Mouse (Mus musculus) CH12.LX (cell line): ENCODE data around the gene Zfp689. TPM values are rescaled to one million over a fixed set of nuclear protein-coding genes. Genes with fewer than 3 reads are reported as not detected.

ENCODE experiments used
- DNase-seq: peaks from one replicate; pipeline ENCODE4 v3.0.0-alpha.2; 2013; ENCODE audit errors: extremely low read depth
- H3K27ac ChIP-seq: 2 replicates; pipeline ENCODE4 v1.5.1; 2012; ENCODE audit warnings: low read depth, mild to moderate bottlenecking, control low read depth, moderate library complexity; ENCODE audit not compliant: insufficient read depth
- H3K27me3 ChIP-seq: replicated peaks from 2 replicates; pipeline ENCODE3; 2012; ENCODE audit warnings: inconsistent platforms
- H3K36me3 ChIP-seq, 2 experiments: replicated peaks in 1 of 2; 2 replicates each; pipeline versions ENCODE3 to v1.6.1; 2012; ENCODE audit warnings: inconsistent platforms in 1 of 2, low read length in 1 of 2, mild to moderate bottlenecking in 1 of 2, mixed read lengths in 1 of 2, moderate library complexity in 1 of 2; ENCODE audit not compliant: control insufficient read depth in 1 of 2, insufficient read depth in 1 of 2
- H3K4me1 ChIP-seq, 2 experiments: 2 replicates each; pipeline ENCODE4 v1.6.1; 2012; ENCODE audit warnings: inconsistent platforms in 1 of 2, moderate library complexity in 1 of 2; ENCODE audit not compliant: insufficient read depth in 2 of 2, control insufficient read depth in 1 of 2
- H3K4me2 ChIP-seq: 2 replicates; pipeline ENCODE4 v1.6.1; 2012; ENCODE audit warnings: low read depth, mild to moderate bottlenecking, control low read depth; ENCODE audit not compliant: poor library complexity, insufficient read depth, severe bottlenecking
- H3K4me3 ChIP-seq, 3 experiments: fragments of 150-350 bp in 1 of 3; sonication (generic) in 1 of 3; replicated peaks in 1 of 3; 2 replicates each; pipeline versions ENCODE3 to v1.5.1; 2011 to 2012; ENCODE audit warnings: low read depth in 2 of 3, low read length in 2 of 3, mild to moderate bottlenecking in 2 of 3, moderate library complexity in 2 of 3, control low read depth in 1 of 3, improper control_type of control experiment in 1 of 3, inconsistent platforms in 1 of 3, mixed read lengths in 1 of 3; ENCODE audit not compliant: poor library complexity in 1 of 3
- H3K79me2 ChIP-seq: replicated peaks from 2 replicates; pipeline ENCODE4 v1.6.1; 2012; ENCODE audit warnings: mild to moderate bottlenecking, moderate library complexity; ENCODE audit not compliant: control insufficient read depth, poor library complexity, insufficient read depth, severe bottlenecking; ENCODE audit errors: extremely low read depth
- H3K9ac ChIP-seq: 2 replicates; pipeline ENCODE4 v1.6.1; 2012; ENCODE audit warnings: low read depth, mild to moderate bottlenecking, control low read depth, moderate library complexity; ENCODE audit not compliant: insufficient read depth
- H3K9me3 ChIP-seq: replicated peaks from 2 replicates; pipeline ENCODE3; 2012; ENCODE audit warnings: low read length, inconsistent platforms, mixed read lengths
- CHD1 ChIP-seq: IDR thresholded peaks from 2 replicates; pipeline ENCODE4 v1.6.1; 2012; ENCODE audit warnings: low read depth, low read length, improper control_type of control experiment, inconsistent platforms
- CHD2 ChIP-seq: IDR thresholded peaks from 2 replicates; pipeline ENCODE4 v1.6.1; 2011; ENCODE audit warnings: low read length, improper control_type of control experiment
- E2F4 ChIP-seq: IDR thresholded peaks from 2 replicates; pipeline ENCODE4 v1.6.1; 2011; ENCODE audit warnings: low read depth, low read length, improper control_type of control experiment; ENCODE audit not compliant: insufficient replicate concordance
- ELF1 ChIP-seq: IDR thresholded peaks from 2 replicates; pipeline ENCODE4 v1.6.1; 2014; ENCODE audit warnings: low read depth, mild to moderate bottlenecking, inconsistent platforms, low read length, improper control_type of control experiment
- EP300 ChIP-seq: IDR thresholded peaks from 2 replicates; pipeline ENCODE4 v1.6.1; 2011; ENCODE audit warnings: low read length, improper control_type of control experiment
- ETS1 ChIP-seq: conservative IDR thresholded peaks from 2 replicates; pipeline ENCODE4 v1.6.1; 2012; ENCODE audit warnings: low read depth, mild to moderate bottlenecking, inconsistent platforms, low read length, improper control_type of control experiment, moderate library complexity
- IRF4 ChIP-seq: IDR thresholded peaks from 2 replicates; pipeline ENCODE4 v1.6.1; 2014; ENCODE audit warnings: low read depth, mild to moderate bottlenecking, inconsistent platforms, low read length, improper control_type of control experiment
- KAT2A ChIP-seq: IDR thresholded peaks from 2 replicates; pipeline ENCODE4 v1.6.1; 2012; ENCODE audit warnings: low read length, improper control_type of control experiment, inconsistent platforms; ENCODE audit not compliant: insufficient replicate concordance
- MAFK ChIP-seq: IDR thresholded peaks from 2 replicates; pipeline ENCODE4 v1.6.1; 2011; ENCODE audit warnings: low read length, improper control_type of control experiment; ENCODE audit not compliant: insufficient replicate concordance
- MEF2A ChIP-seq: IDR thresholded peaks from 2 replicates; pipeline ENCODE4 v1.6.1; 2014; ENCODE audit warnings: low read depth, mild to moderate bottlenecking, inconsistent platforms, low read length, improper control_type of control experiment, borderline replicate concordance
- MYC ChIP-seq: IDR thresholded peaks from 2 replicates; pipeline ENCODE4 v1.6.1; 2011; ENCODE audit warnings: low read depth, mild to moderate bottlenecking, improper control_type of control experiment, low read length
- NELFE ChIP-seq: IDR thresholded peaks from 2 replicates; pipeline ENCODE4 v1.6.1; 2011; ENCODE audit warnings: low read depth, low read length, improper control_type of control experiment
- NRF1 ChIP-seq: IDR thresholded peaks from 2 replicates; pipeline ENCODE4 v1.6.1; 2014; ENCODE audit warnings: low read depth, mild to moderate bottlenecking, inconsistent platforms, low read length, improper control_type of control experiment, moderate library complexity
- PAX5 ChIP-seq: IDR thresholded peaks from 2 replicates; pipeline ENCODE4 v1.6.1; 2012; ENCODE audit warnings: low read length, inconsistent platforms, mixed read lengths
- POLR2A ChIP-seq: IDR thresholded peaks from 2 replicates; pipeline ENCODE4 v1.6.1; 2011; ENCODE audit warnings: low read depth, mild to moderate bottlenecking, improper control_type of control experiment, low read length
- POLR2AphosphoS2 ChIP-seq: IDR thresholded peaks from 2 replicates; pipeline ENCODE4 v1.6.1; 2011; ENCODE audit warnings: low read depth, low read length, improper control_type of control experiment
- SIN3A ChIP-seq: IDR thresholded peaks from 2 replicates; pipeline ENCODE4 v1.6.1; 2012; ENCODE audit warnings: low read length, improper control_type of control experiment, inconsistent platforms
- USF1 ChIP-seq: IDR thresholded peaks from 2 replicates; pipeline ENCODE4 v1.6.1; 2014; ENCODE audit warnings: low read depth, mild to moderate bottlenecking, inconsistent platforms, low read length, improper control_type of control experiment
- USF2 ChIP-seq: conservative IDR thresholded peaks from 2 replicates; pipeline ENCODE4 v1.6.1; 2011; ENCODE audit warnings: low read depth, low read length, improper control_type of control experiment
- ZMIZ1 ChIP-seq: IDR thresholded peaks from 2 replicates; pipeline ENCODE4 v1.6.1; 2012; ENCODE audit warnings: low read depth, mild to moderate bottlenecking, inconsistent platforms, low read length, improper control_type of control experiment
- ZNF384 ChIP-seq: IDR thresholded peaks from 2 replicates; pipeline ENCODE4 v1.6.1; 2012; ENCODE audit warnings: low read depth, low read length, improper control_type of control experiment, inconsistent platforms
- dilution Hi-C: fragments of 300-500 bp; cut with MboI; formaldehyde crosslinking; loops from 2 replicates; pipeline ENCODE4 v1.14.3; 2020; ENCODE audit warnings: low sequenced_read_pairs; ENCODE audit not compliant: extremely low pct_unique_long_range_greater_than_20kb, extremely low pct_ligation_motif_present
- in situ Hi-C: fragments of 300-500 bp; cut with MboI; formaldehyde crosslinking; loops from 3 replicates; pipeline ENCODE4 v1.14.3; 2019; ENCODE audit warnings: low sequenced_read_pairs, low pct_ligation_motif_present, low pct_unique_long_range_greater_than_20kb, mixed read lengths
- polyA plus RNA-seq: library from polyadenylated mRNA; unstranded; fragments of >175 nt; gene quantifications from 2 replicates; pipeline ENCODE4 v1.2.1, GENCODE M21; 2012; ENCODE audit warnings: low read depth; ENCODE audit not compliant: insufficient read length
- total RNA-seq, 2 experiments: library from RNA; depleted of rRNA; stranded (reverse); fragments of 300-350 nt in 1 of 2; fragments of >200 nt in 1 of 2; gene quantifications; 2 replicates each; pipeline ENCODE4 v1.2.3; 2012 to 2014

The Zfp689 gene
- total and polyA plus RNA-seq, 3 experiments, result 2.3 to 3.6 (median 3.2) TPM

DNA sequence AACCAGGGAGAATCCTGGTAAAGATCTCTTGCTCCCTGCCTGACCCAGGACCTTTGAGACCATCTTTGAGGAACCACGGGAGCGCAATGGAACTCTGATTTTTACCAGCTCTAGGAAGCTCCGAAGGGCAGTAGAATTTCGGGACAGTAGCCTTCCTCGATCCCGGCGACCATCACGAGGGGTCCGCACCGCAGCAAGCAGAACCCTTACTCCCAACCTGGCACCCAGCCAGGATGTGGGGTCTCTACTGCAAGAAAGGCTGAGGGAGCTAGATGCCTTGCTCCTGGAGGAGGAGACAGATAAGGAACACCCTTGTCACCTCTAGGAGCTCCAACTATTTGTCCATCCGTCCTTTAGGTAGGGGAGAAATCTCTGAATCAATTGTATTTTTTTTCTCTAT, 27.4 kb upstream of the Zfp689 start:
- H3K4me3 ChIP-seq, result no peak overlapping the region
- H3K9me3 ChIP-seq, result no peaks in the 10 kb centered on the region
- dilution Hi-C loops (no loop called here), in situ Hi-C loops (loop anchor here (5.0 kb wide), 1 partner anchor 114 kb away; no protein-coding TSS in a partner anchor)
- H3K36me3 ChIP-seq, result peaks cover 28 to 47% of the 10 kb centered on the region in 2 experiments
- no peak overlapping the region for H3K27ac ChIP-seq
- H3K4me2 ChIP-seq, result no peak overlapping the region
- DNase-seq, result no peak
- peaks cover 27% of the 10 kb centered on the region for H3K79me2 ChIP-seq
- no peaks in the 10 kb centered on the region for H3K27me3 ChIP-seq
- H3K4me1 ChIP-seq, result peaks cover 3 to 29% of the 10 kb centered on the region in 2 experiments; a peak in 2 of 4 replicates
- H3K9ac ChIP-seq, result no peak overlapping the region; the same call in 1 of the 2 replicates
- no peak for TF ChIP-seq USF2
- no peak for TF ChIP-seq CHD2
- TF ChIP-seq ELF1, result no peak
- no peak for TF ChIP-seq POLR2A
- no peak for TF ChIP-seq MEF2A
- TF ChIP-seq IRF4, result no peak
- TF ChIP-seq E2F4, result no peak
- TF ChIP-seq ZNF384, result no peak
- no peak for TF ChIP-seq ETS1
- TF ChIP-seq ZMIZ1, result no peak
- no peak for TF ChIP-seq NRF1
- TF ChIP-seq MAFK, result no peak
- TF ChIP-seq NELFE, result no peak
- no peak for TF ChIP-seq USF1
- TF ChIP-seq SIN3A, result no peak
- TF ChIP-seq KAT2A, result no peak
- no peak for TF ChIP-seq MYC
- TF ChIP-seq CHD1, result no peak
- no peak for TF ChIP-seq POLR2AphosphoS2
- TF ChIP-seq, all 38 proteins: peak for 0

DNA sequence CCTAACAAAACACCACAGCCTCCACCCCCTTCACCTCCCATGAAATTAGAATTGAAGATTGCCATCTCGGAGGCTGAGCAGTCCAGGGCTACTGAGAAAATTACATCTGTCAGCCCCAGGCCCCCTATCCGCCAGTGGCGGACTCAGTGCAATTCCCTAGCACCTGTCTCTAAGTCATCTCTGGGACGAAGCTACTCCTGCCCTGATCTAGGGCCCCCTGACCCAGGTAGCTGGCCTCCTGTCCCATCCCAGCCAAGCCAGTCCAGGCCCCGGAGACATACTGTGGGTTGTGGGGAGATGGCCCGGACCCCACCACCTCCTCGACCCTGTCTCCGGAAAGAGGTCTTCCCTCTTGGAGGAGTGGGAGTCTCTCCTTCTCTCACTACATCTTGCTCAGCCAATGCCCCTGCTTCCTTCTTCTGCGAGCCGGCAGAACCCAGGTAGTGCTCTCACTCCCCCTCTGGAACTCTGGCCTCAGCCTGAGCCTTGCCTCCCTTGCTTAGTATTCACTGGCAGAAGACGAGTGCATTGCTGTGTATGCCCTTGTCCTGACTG, 26.3 kb upstream of the Zfp689 start:
- peaks cover 28 to 39% of the 10 kb centered on the region in 2 experiments for H3K36me3 ChIP-seq

More for the DNA sequence above, 26.3 kb upstream of the Zfp689 start:
- H3K4me2 ChIP-seq, result no peak overlapping the region
- H3K27ac ChIP-seq, result no peak overlapping the region
- no peak for DNase-seq
- dilution Hi-C loops, result no loop called here
- peaks cover 3 to 29% of the 10 kb centered on the region in 2 experiments; a peak in 2 of 4 replicates for H3K4me1 ChIP-seq
- H3K9me3 ChIP-seq, result no peaks in the 10 kb centered on the region
- no peak overlapping the region for H3K9ac ChIP-seq
- in situ Hi-C loops, result loop anchor here (5.0 kb wide), 1 partner anchor 113 kb away; no protein-coding TSS in a partner anchor
- no peaks in the 10 kb centered on the region for H3K27me3 ChIP-seq
- peaks cover 18% of the 10 kb centered on the region for H3K79me2 ChIP-seq
- no peak for TF ChIP-seq EP300
- TF ChIP-seq ELF1, result no peak
- no peak for TF ChIP-seq PAX5
- H3K4me3 ChIP-seq, result no peak overlapping the region
